Mouse (Mus musculus) frontal cortex, postnatal 25 days (tissue): Measurements from ENCODE around the gene Kremen2.

Experiments
- DNase-seq, 2 experiments: peaks; one replicate each; pipeline ENCODE4 v3.0.0; 2022; ENCODE audit warnings: low spot score in 2 of 2

Kremen2 gene

DNA sequence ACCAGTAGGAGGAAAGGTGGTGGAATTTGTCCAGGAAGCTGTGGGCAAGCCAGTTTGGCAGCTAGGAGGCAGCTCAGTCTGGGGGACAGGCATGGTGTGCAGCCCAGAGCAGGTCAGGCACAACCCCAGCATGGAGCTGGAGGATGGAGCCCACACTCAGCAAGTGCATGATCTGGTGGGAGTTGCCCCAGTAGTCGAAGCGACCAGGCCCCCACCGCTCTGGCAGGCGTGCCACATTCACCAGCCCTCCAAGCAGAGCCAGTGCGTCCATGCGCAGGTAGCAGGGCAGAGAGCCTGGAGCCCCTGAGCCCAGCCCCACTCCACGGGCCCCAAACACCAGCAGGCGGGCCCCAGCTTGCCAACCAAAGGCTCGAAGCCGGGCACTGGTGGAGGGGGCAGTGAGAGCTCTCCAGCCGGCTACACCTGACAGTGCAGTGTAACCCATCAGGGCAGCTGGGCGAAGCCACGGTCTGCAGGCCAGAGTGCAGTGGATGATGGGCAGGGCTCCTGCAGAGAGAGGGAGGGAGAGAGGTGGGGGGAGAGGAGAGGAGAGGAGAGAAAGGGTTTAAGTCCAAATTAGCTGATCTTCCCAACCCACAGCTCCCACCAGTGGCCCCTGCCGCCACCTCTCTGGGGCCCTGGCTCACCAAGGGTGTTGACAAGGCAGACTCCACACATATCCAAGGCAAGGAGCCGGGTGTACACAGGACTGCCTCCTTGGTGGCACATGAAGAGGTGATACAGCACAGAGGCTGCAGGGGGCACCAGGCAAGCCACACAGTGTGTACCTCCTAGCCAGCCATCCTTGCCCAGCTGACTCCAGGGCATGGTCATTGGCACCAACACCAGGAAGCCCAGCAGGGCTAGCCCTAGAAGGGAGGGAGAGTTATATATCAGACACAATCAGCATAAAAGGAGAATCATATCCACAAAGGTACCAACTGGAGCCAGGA lies 7.9 kb downstream of the Kremen2 start:
- no peak for DNase-seq

- DNase-seq: no peak
Measured at GRCm38 (mm10) chr17:23734341-23734740, 11.3 kb downstream of the Kremen2 start.

GRCm38 (mm10) chr17:23730441-23730840 lies 15.2 kb downstream of the Kremen2 start:
- DNase-seq: no peak

DNA sequence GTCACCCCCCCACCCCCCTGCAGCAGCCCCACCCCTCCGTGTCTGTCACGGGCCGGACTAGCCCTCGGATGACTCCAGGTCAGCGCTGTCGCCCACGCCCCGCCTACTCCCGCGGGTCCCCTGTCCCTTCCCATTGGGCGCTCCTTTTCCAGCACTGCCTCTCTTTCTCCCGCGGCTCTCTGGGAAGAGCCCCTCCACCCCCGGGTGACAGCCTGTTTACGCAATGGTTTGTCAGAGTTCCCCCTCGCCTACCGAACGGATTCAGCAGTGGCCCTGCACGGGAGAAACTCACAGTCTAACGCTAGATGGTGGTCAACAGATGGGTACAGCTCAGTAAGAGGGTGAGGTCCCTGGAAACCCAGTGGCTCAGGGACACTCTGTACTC lies 18.9 kb downstream of the Kremen2 start:
- no peak for DNase-seq

GRCm38 (mm10) chr17:23725999-23726757 lies 19.5 kb downstream of the Kremen2 start, which contains the start of gene Pkmyt1:
Gene Pkmyt1 (plus strand): TSS chr17:23726336.
- peak; percentile 87 to 88 for DNase-seq

GRCm38 (mm10) chr17:23725477-23725876 lies 20.2 kb downstream of the Kremen2 start:
- DNase-seq: no peak

DNA sequence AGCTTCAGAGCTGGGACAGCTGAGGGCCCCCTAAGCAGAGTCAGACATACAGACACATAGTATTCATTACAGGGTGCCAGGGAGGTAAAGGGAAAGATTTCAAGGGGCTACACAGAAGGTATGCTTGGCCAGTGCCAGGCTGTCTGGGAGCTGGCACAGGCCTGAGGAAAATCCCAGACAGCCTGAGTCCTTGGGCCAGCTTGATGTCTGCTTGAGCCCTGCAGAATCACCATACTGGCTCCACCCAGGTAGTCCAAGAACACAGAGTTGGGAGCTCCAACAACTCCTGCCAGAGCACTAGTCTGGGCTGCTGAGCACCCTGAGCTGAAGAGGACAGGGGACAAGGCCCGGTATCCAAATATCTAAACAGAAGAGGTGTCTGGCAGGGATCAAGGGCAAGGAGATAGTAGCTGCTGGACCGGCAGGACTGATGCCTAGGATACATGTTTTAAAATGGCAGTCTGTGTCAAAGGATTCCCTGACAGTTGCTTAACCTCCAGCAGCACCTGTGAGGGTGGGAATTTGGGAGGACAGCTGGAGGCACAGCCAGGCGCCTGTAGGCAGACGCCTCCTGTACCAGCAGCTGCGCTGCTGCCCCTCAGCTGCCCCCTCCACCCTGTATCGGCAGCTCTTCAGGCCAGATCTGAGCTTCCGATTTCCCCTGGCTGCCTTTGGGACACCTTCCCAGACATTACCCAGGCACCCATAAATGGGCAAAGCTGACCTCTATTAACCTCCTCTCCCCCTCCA lies 23.1 kb downstream of the Kremen2 start, which contains the start of gene 1520401A03Rik:
TSS of gene 1520401A03Rik (minus strand) at position 408 of the 750 bp plus-strand sequence.
- DNase-seq: no peak

DNA sequence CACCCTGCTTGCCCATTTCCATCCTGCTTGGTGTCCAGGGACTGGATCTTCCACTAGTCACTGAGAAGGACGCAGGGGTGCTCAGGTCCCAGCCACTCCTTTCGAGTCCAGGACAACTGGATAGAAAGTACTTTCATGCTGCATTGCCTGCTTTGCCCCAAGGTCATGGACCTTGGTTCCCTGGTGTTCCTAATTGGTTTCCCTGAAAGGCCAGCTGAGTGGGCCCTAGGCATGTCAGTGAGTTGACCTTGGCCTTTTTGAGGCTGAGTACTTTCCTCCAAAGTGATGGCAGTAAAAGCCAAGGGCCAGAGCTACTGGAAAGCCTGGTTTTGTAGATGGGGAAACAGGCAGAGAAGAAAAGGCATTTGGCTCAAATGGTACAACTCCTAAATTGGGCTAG lies 23.7 kb downstream of the Kremen2 start:
- no peak for DNase-seq

- no peak for DNase-seq
Measured at GRCm38 (mm10) chr17:23719455-23719854, 26.2 kb downstream of the Kremen2 start.

GRCm38 (mm10) chr17:23717003-23717402 lies 28.6 kb downstream of the Kremen2 start:
- no peak for DNase-seq

GRCm38 (mm10) chr17:23706212-23706611 lies 39.4 kb downstream of the Kremen2 start:
- peak; percentile 60 to 61 for DNase-seq

DNA sequence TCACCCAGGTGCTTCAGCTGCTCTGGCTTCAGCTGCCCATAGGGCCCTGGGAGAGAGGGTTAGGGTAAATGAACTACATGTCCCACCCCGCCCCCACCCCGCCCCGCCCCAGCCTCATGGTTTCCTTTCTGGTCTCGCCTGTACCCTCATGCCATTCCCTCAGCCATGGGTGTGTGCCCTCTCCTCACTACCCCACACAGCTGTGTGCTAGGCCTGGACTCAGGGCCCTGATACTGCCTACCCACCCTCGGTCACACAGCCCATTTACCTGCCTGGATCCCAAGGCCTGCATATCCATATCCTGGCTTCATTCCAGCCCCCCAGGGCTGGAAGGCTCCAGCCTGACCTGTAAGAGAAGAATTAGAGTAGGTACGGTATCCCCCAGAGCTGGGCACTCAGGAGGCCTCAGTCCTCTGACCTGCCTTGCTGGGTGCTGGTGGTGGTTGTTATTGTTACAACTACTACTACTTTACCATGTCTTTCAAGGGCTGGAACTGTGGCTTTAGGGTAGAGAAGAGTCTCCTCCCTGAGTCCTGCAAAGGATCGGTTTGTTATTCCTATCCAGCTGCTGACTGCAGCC lies 40.0 kb downstream of the Kremen2 start:
- DNase-seq: no peak

DNA sequence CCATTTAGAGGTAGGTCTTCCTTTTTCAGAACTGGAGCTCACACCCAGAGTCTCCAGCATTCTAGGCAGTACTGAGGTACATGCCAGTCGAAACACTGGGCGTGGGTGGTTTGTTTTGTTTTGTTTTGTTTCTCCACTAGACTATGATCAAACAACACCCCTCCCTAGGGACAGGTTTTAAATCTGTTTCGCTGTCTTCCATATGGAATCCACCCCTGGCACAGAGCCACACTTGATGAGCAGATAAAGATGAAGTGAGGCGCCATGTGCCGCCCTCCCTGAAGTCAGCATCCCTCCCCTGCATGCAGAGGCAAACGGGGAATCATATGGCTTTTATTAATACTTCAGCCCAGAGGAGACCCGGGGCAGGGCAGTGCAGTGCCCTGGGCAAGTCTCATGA lies 40.9 kb downstream of the Kremen2 start:
- no peak for DNase-seq

GRCm38 (mm10) chr17:23703301-23703700 lies 42.3 kb downstream of the Kremen2 start:
- DNase-seq: no peak

DNA sequence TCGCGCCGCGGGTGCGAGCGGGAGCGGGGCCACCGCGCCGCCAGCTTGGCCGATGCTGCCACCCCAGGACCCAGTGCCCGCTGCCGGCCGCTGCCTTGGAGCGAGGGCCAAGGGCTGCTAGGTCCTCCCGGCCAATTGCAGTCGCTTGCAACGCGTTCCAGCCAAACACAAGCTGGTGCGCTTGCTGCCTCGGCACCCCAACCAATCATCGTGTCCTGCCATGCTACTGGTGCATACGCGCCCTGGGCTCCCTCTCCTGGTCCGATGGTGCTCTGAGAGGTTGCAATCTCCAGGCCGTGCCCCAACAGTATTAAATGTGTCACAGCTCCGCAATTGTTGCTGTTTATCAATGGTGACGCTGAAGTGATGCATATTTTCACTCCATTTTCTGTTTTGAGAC lies 45.6 kb downstream of the Kremen2 start:
- DNase-seq: peak; percentile 78 to 84

- no peak for DNase-seq
Measured at GRCm38 (mm10) chr17:23699131-23700077, 46.2 kb downstream of the Kremen2 start.

DNA sequence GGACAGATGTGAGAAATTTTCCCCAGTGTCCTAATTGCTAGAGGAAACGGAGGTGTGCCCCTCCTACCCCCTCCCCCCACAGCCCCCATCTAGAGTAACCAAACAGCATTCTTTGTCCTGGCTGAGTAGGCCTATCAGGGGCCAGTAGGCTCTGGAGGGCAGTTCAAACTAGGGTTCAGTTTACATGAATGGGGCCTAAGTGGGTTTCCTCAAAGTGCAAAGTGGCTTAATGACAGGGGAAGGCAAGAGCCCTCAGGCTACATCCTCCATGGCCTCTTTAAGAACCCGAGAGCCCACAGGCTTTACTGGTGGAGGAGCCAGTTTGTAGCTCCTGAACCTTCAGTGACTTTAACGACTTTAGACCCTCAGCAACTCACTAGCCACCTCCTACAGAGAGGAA lies 49.8 kb downstream of the Kremen2 start:
- no peak for DNase-seq

GRCm38 (mm10) chr17:23694491-23694890 lies 51.1 kb downstream of the Kremen2 start:
- no peak for DNase-seq
